Mouse (Mus musculus) bone marrow macrophage, adult 2 months (primary cell): ENCODE results near the gene Nsun7. TPM values are rescaled to one million over a fixed set of nuclear protein-coding genes. Genes with fewer than 3 reads are reported as not detected.

Source experiments
- H3K27ac ChIP-seq: 2 replicates; pipeline ENCODE4 v1.5.1; 2012; ENCODE audit warnings: low read depth, low read length; ENCODE audit not compliant: insufficient read depth
- H3K4me1 ChIP-seq: 2 replicates; pipeline ENCODE4 v1.6.1; 2012; ENCODE audit warnings: low read length; ENCODE audit not compliant: control insufficient read depth, insufficient read depth
- H3K4me3 ChIP-seq: 2 replicates; pipeline ENCODE4 v1.5.1; 2012; ENCODE audit warnings: mild to moderate bottlenecking, low read length, moderate library complexity; ENCODE audit not compliant: insufficient read depth
- CTCF ChIP-seq: IDR thresholded peaks from 2 replicates; pipeline ENCODE4 v1.5.1; 2012; ENCODE audit warnings: low read depth, mild to moderate bottlenecking, low read length, moderate library complexity
- POLR2A ChIP-seq: IDR thresholded peaks from 2 replicates; pipeline ENCODE4 v1.6.1; 2012; ENCODE audit warnings: mild to moderate bottlenecking, low read depth, low read length, borderline replicate concordance
- polyA plus RNA-seq: library from polyadenylated mRNA; stranded (reverse); fragments of >200 nt; gene quantifications from 2 replicates; pipeline ENCODE4 v1.2.4, GENCODE M21; 2012; ENCODE audit not compliant: missing spikeins, insufficient read depth, insufficient read length

Gene Nsun7
- polyA plus RNA-seq, 1 experiment, result not detected

DNA sequence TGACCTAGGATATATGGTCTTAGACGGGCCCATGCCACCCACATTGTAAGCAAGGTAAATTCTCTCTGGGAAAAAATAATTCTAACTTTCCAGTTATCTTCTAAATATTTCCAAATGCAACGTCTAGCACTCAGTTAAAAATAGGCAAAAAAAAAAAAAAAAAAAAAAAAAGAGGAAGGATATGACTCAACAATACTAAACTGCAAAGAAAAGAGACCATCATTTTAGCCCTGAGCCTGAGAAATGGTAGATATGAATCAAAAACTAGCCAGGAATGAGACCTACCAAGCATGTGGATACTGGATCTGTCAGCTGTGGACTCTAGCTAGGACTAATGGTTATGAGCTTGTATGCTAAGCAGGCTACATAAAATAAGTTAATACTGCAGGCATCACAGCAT is 20.0 kb downstream of the Nsun7 start:
- Histone ChIP-seq H3K4me3 (no peak overlapping the region), H3K27ac (peak overlapping the region; percentile 84), H3K4me1 (peaks cover 24% of the 10 kb centered on the region)
- TF ChIP-seq POLR2A, result no peak
- no peak for TF ChIP-seq CTCF

- H3K4me3 ChIP-seq, result no peak overlapping the region
- H3K4me1 ChIP-seq, result peaks cover 24% of the 10 kb centered on the region
- TF ChIP-seq POLR2A (no peak), CTCF (no peak)
- no peak overlapping the region for H3K27ac ChIP-seq
Measured at GRCm38 (mm10) chr5:66280742-66281141, 21.0 kb downstream of the Nsun7 start.

- H3K4me1 ChIP-seq, result peaks cover 10% of the 10 kb centered on the region
- H3K4me3 ChIP-seq, result no peak overlapping the region
- H3K27ac ChIP-seq, result no peak overlapping the region
- TF ChIP-seq POLR2A, result no peak
Measured at GRCm38 (mm10) chr5:66294106-66294625, 34.5 kb downstream of the Nsun7 start.

- TF ChIP-seq POLR2A (no peak), CTCF (no peak)
- Histone ChIP-seq H3K4me1 (peaks cover 11% of the 10 kb centered on the region), H3K4me3 (no peak overlapping the region), H3K27ac (no peak overlapping the region)
Measured at GRCm38 (mm10) chr5:66294952-66295351, 35.3 kb downstream of the Nsun7 start.

GRCm38 (mm10) chr5:66296116-66296515 is 36.4 kb downstream of the Nsun7 start:
- H3K4me3 ChIP-seq, result no peak overlapping the region
- no peak overlapping the region for H3K27ac ChIP-seq
- TF ChIP-seq POLR2A (no peak), CTCF (no peak)
- H3K4me1 ChIP-seq, result peaks cover 11% of the 10 kb centered on the region

DNA sequence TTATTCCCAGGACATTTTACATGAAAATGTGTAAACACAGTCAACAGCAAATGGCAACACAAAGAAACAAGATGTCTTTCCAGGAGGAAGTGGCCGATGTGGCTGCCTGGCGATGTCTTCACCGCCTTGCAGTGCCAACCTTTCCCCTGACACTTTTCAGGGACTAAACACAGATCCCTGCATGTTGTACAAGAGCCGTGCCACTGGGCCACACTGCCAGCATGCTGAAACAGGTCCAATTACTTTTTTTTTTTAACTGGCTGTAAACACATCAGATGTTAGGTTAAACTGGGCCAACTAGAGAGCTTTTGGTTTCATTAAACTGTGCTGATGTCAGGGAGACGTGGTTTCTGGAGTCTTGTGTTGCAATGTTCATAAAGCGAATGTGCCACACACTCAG is 39.2 kb downstream of the Nsun7 start:
- H3K4me3 ChIP-seq, result no peak overlapping the region
- TF ChIP-seq POLR2A, result no peak
- TF ChIP-seq CTCF, result no peak

GRCm38 (mm10) chr5:66300576-66300975 is 40.9 kb downstream of the Nsun7 start:
- peaks cover 6% of the 10 kb centered on the region for H3K4me1 ChIP-seq
- TF ChIP-seq CTCF, result no peak
- TF ChIP-seq POLR2A, result no peak
- no peak overlapping the region for H3K27ac ChIP-seq
- H3K4me3 ChIP-seq, result no peak overlapping the region

More for the DNA sequence above, 39.2 kb downstream of the Nsun7 start:
- Histone ChIP-seq H3K4me1 (peaks cover 11% of the 10 kb centered on the region), H3K27ac (no peak overlapping the region)

DNA sequence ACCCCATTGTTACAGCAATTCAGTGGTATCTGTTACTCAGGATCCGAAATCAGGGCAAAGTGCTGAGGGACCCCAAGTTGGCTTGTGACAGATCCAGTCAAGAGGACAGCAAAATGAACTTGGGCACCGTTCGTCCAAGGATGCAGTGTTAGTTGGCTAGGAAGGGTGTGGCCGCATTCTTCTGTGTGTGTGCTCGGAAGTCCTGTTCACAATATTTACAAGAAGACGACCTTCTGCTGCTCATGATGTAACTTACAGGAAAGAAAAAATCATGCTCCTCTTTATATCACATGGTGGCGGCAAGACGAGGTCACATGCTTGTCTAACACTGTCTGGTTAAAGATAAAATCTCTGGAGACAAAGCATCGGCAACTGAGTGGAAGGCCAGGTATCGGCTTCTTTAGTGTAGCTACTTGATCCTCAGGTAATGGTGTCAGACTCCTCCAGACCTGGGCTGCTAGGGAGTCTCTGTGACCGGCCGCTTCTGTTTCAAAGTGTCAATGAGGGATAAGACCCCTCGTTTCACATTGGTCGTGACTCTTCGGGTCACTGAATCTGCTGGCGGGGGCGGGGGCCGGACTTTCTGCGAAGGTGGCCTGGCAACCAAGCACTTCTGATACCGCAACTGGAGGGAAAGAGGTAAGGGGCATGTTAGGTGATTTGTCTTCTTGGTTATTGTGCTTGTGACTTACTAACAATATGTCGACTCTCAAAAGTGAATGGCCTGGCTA is 42.6 kb downstream of the Nsun7 start:
- no peak for TF ChIP-seq POLR2A
- Histone ChIP-seq H3K4me3 (no peak overlapping the region), H3K27ac (no peak overlapping the region), H3K4me1 (peaks cover 9% of the 10 kb centered on the region)

- TF ChIP-seq POLR2A (no peak), CTCF (no peak)
- no peak overlapping the region for H3K27ac ChIP-seq
- H3K4me1 ChIP-seq, result peaks cover 9% of the 10 kb centered on the region
- no peak overlapping the region for H3K4me3 ChIP-seq
Measured at GRCm38 (mm10) chr5:66302873-66303272, 43.2 kb downstream of the Nsun7 start.

- Histone ChIP-seq H3K27ac (no peak overlapping the region), H3K4me1 (peaks cover 2% of the 10 kb centered on the region; the same call in 1 of the 2 replicates), H3K4me3 (no peak overlapping the region)
- TF ChIP-seq CTCF (no peak), POLR2A (no peak)
Measured at GRCm38 (mm10) chr5:66304300-66305067, 44.8 kb downstream of the Nsun7 start.
